Mouse (Mus musculus) megakaryocyte-erythroid progenitor cell, adult 5-6 weeks (primary cell): ENCODE data around the gene Ssr3. TPM values are rescaled to one million over a fixed set of nuclear protein-coding genes. Genes with fewer than 3 reads are reported as not detected.

Experiments
- ATAC-seq: replicated peaks from 2 replicates; pipeline ENCODE4 v1.8.0; 2016; ENCODE audit warnings: mild to moderate bottlenecking, inconsistent platforms; ENCODE audit not compliant: severe bottlenecking, poor library complexity, low FRiP score, low TSS enrichment
- total RNA-seq, 2 experiments: library from RNA; stranded (forward) in 1 of 2; stranded (reverse) in 1 of 2; fragments of 200-1000, 215-1000 nt in 1 of 2; fragments of >200 nt in 1 of 2; fragmentation: Nextera tagmentation in 1 of 2; gene quantifications; 2 replicates each; pipeline ENCODE4 v1.2.3; 2014 to 2017

Gene Ssr3
- total RNA-seq, 2 experiments from 2014 or later: 119 to 191 TPM

- peak; percentile 93 for ATAC-seq
Observed at GRCm38 (mm10) chr3:65379884-65380539, 12.4 kb downstream of the Ssr3 start.

GRCm38 (mm10) chr3:65378724-65379123 lies 13.7 kb downstream of the Ssr3 start:
- no peak for ATAC-seq

- no peak for ATAC-seq
Observed at GRCm38 (mm10) chr3:65374729-65375128, 17.7 kb downstream of the Ssr3 start.

- ATAC-seq: no peak
Observed at GRCm38 (mm10) chr3:65373594-65374182, 18.7 kb downstream of the Ssr3 start.

GRCm38 (mm10) chr3:65372552-65372951 lies 19.9 kb downstream of the Ssr3 start:
- ATAC-seq: no peak

GRCm38 (mm10) chr3:65367944-65368343 lies 24.5 kb downstream of the Ssr3 start:
- no peak for ATAC-seq

GRCm38 (mm10) chr3:65365921-65366710 lies 26.3 kb downstream of the Ssr3 start:
- ATAC-seq: no peak

- no peak for ATAC-seq
Observed at GRCm38 (mm10) chr3:65365184-65365583, 27.2 kb downstream of the Ssr3 start.

- no peak for ATAC-seq
Observed at GRCm38 (mm10) chr3:65363438-65363837, 29.0 kb downstream of the Ssr3 start.

- 0 out of 2 replicates have a peak, but pooled peaks have one; percentile 14 for ATAC-seq
Observed at GRCm38 (mm10) chr3:65360163-65360969, 32.1 kb downstream of the Ssr3 start.

GRCm38 (mm10) chr3:65358841-65359240 lies 33.6 kb downstream of the Ssr3 start:
- ATAC-seq: no peak

GRCm38 (mm10) chr3:65358275-65358674 lies 34.1 kb downstream of the Ssr3 start:
- no peak for ATAC-seq

GRCm38 (mm10) chr3:65355479-65355878 lies 36.9 kb downstream of the Ssr3 start:
- no peak for ATAC-seq

GRCm38 (mm10) chr3:65353263-65354037 lies 39.0 kb downstream of the Ssr3 start:
- ATAC-seq: no peak

GRCm38 (mm10) chr3:65352278-65353127 lies 39.9 kb downstream of the Ssr3 start:
- no peak for ATAC-seq

GRCm38 (mm10) chr3:65346176-65346575 lies 46.2 kb downstream of the Ssr3 start:
- no peak for ATAC-seq

GRCm38 (mm10) chr3:65340173-65340951 lies 52.1 kb downstream of the Ssr3 start:
- ATAC-seq: no peak
